Mouse (Mus musculus): ENCODE measurements around the gene Nedd9.

Nedd9 gene

GRCm38 (mm10) chr13:41486606-41487408 is at the start of gene Nedd9:
Nedd9 (minus strand) TSS chr13:41487362.
- no peak for DNase-seq (ENCODE audit: low read depth, low spot score)

GRCm38 (mm10) chr13:41532625-41533024 is 45.5 kb upstream of the Nedd9 start:
- DNase-seq (ENCODE audit: low read depth, low spot score), result no peak

GRCm38 (mm10) chr13:41530326-41530725 is 43.2 kb upstream of the Nedd9 start:
- DNase-seq (ENCODE audit: low read depth, low spot score), result no peak

GRCm38 (mm10) chr13:41524208-41524607 is 37.0 kb upstream of the Nedd9 start:
- DNase-seq (ENCODE audit: low read depth, low spot score), result no peak

- peak; percentile 31 for DNase-seq (ENCODE audit: low read depth, low spot score)
Observed at GRCm38 (mm10) chr13:41521296-41521695, 34.1 kb upstream of the Nedd9 start.

GRCm38 (mm10) chr13:41520549-41521161 is 33.5 kb upstream of the Nedd9 start:
- DNase-seq (ENCODE audit: low read depth, low spot score), result no peak

- DNase-seq (ENCODE audit: low read depth, low spot score), result no peak
Observed at GRCm38 (mm10) chr13:41519792-41520191, 32.6 kb upstream of the Nedd9 start.

- DNase-seq (ENCODE audit: low read depth, low spot score), result no peak
Observed at GRCm38 (mm10) chr13:41517193-41517592, 30.0 kb upstream of the Nedd9 start.

- DNase-seq (ENCODE audit: low read depth, low spot score), result no peak
Observed at GRCm38 (mm10) chr13:41515749-41516148, 28.6 kb upstream of the Nedd9 start.

- DNase-seq (ENCODE audit: low read depth, low spot score), result no peak
Observed at GRCm38 (mm10) chr13:41514918-41515317, 27.8 kb upstream of the Nedd9 start.

- no peak for DNase-seq (ENCODE audit: low read depth, low spot score)
Observed at GRCm38 (mm10) chr13:41513456-41513855, 26.3 kb upstream of the Nedd9 start.

GRCm38 (mm10) chr13:41512243-41512642 is 25.1 kb upstream of the Nedd9 start:
- DNase-seq (ENCODE audit: low read depth, low spot score), result no peak

- no peak for DNase-seq (ENCODE audit: low read depth, low spot score)
Observed at GRCm38 (mm10) chr13:41510631-41511419, 23.7 kb upstream of the Nedd9 start.

- peak; percentile 76 for DNase-seq (ENCODE audit: low read depth, low spot score)
Observed at GRCm38 (mm10) chr13:41505594-41505993, 18.4 kb upstream of the Nedd9 start.

GRCm38 (mm10) chr13:41504997-41505396 is 17.8 kb upstream of the Nedd9 start:
- DNase-seq (ENCODE audit: low read depth, low spot score), result peak; percentile 64

GRCm38 (mm10) chr13:41504448-41504847 is 17.3 kb upstream of the Nedd9 start:
- no peak for DNase-seq (ENCODE audit: low read depth, low spot score)

GRCm38 (mm10) chr13:41502917-41503301 is 15.7 kb upstream of the Nedd9 start:
- no peak for DNase-seq (ENCODE audit: low read depth, low spot score)

- no peak for DNase-seq (ENCODE audit: low read depth, low spot score)
Observed at GRCm38 (mm10) chr13:41502136-41502916, 15.2 kb upstream of the Nedd9 start.

- no peak for DNase-seq (ENCODE audit: low read depth, low spot score)
Observed at GRCm38 (mm10) chr13:41500793-41501192, 13.6 kb upstream of the Nedd9 start.

- DNase-seq (ENCODE audit: low read depth, low spot score), result no peak
Observed at GRCm38 (mm10) chr13:41498611-41499121, 11.5 kb upstream of the Nedd9 start.

GRCm38 (mm10) chr13:41494681-41495080 is 7.5 kb upstream of the Nedd9 start:
- DNase-seq (ENCODE audit: low read depth, low spot score), result no peak

Data from A20 (cell line).